Mouse (Mus musculus) heart, postnatal 0 days (tissue): ENCODE measurements around the gene Cyp4a32.
"Not testable (repeated sequence)": the region's sequence is repeated elsewhere in the genome, so short reads cannot be mapped to it uniquely, and the experiment has no call there.

Experiments used
- CTCF ChIP-seq: IDR thresholded peaks from 2 replicates; pipeline ENCODE4 v1.5.1; 2016; ENCODE audit warnings: antibody characterized with exemption, control low read depth, low read depth
- EP300 ChIP-seq: IDR thresholded peaks from 2 replicates; pipeline ENCODE4 v1.6.1; 2016; ENCODE audit warnings: antibody characterized with exemption, low read depth

GRCm38 (mm10) chr4:115625560-115625959 is 24.8 kb downstream of the Cyp4a32 start:
- TF ChIP-seq CTCF, EP300: not testable (repeated sequence)
